Mouse (Mus musculus) layer of hippocampus, adult 2 months (tissue): ENCODE results near the gene Uroc1. TPM values are rescaled to one million over a fixed set of nuclear protein-coding genes. Genes with fewer than 3 reads are reported as not detected.

Experiments used
- DNase-seq, 2 experiments: peaks; one replicate each; pipeline ENCODE4 v3.0.0; 2022; ENCODE audit warnings: low spot score in 2 of 2
- H3K27ac ChIP-seq: fragments of 200-600 bp; 2 replicates; pipeline ENCODE4 v1.8.1; 2022
- H3K4me3 ChIP-seq: fragments of 200-600 bp; 2 replicates; pipeline ENCODE4 v1.8.1; 2022; ENCODE audit warnings: mild to moderate bottlenecking
- CTCF ChIP-seq: fragments of 200-600 bp; conservative IDR thresholded peaks from 2 replicates; pipeline ENCODE4 v1.8.1; 2022; ENCODE audit warnings: antibody characterized with exemption, mild to moderate bottlenecking, moderate library complexity
- total RNA-seq, 2 experiments: library from RNA; stranded (reverse); gene quantifications; 2 replicates each; pipeline ENCODE4 v1.2.3; 2021

Gene Uroc1
- total RNA-seq, 2 experiments from 2014 or later: not detected

DNA sequence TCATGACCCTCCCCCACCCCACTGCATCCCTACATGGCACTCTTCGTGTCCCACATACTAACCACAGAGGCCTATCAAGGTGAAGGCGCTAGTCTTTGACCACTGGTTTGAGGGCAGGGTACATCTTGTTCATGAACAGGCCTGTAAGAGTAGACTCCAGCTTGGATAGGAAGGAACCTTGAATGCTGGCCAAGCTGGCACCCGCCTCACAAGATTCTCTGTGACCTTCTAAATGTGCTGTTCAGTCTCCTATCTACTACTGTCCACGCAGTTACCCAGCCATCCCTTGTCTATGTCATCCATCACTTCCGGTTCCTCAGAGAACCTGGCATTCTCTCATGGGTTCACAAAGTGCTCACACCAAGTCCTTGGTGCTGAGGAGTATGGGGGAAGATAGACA, 30.2 kb downstream of the Uroc1 start:
- H3K4me3 ChIP-seq: no peak overlapping the region
- no peak for TF ChIP-seq CTCF
- H3K27ac ChIP-seq: no peak overlapping the region
- no peak for DNase-seq

DNA sequence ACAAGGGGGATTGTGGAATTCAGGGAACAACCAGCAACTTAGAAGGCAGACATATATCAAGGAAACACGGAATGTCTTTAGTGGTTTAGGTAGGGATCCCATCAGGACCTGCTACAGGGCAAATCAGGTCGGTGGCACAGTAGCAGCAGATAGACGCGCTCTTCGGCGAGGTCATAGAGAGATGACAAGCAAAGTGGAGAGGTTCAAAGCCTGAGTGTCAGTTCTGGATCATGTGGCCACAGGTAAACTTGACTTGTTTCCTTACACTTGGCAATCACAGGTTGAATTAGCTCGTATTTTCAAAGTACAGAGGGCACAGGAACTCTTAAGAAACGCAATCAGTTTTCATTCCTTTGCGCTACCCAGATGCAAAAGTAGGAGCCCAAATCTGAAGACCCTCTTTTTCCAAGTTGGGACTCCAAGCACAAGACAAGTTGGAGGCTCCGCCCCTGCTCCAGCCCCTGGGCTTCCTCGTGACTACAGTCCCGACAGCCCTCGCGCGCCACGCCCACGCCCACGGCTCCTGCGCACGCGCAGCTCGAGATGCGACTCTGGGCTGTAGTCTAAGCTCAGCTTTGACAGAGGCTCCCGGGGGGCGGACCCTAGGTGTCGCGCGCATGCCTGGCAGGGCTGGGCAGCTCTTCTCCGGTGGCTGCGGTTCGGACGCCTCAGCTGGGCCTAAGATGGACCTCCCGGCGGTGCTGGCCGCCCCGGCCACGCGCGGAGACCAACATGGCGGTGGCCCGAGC, 36.1 kb downstream of the Uroc1 start, which contains the start of gene Zxdc:
TSS of gene Zxdc (plus strand) at position 517 of the 749 bp plus-strand sequence.
- peak; percentile 100 for DNase-seq
- Histone ChIP-seq H3K4me3 (peak within 1 kb of the TSS; percentile 66), H3K27ac (peak within 1 kb of the TSS; percentile 94)
- TF ChIP-seq CTCF: no peak

DNA sequence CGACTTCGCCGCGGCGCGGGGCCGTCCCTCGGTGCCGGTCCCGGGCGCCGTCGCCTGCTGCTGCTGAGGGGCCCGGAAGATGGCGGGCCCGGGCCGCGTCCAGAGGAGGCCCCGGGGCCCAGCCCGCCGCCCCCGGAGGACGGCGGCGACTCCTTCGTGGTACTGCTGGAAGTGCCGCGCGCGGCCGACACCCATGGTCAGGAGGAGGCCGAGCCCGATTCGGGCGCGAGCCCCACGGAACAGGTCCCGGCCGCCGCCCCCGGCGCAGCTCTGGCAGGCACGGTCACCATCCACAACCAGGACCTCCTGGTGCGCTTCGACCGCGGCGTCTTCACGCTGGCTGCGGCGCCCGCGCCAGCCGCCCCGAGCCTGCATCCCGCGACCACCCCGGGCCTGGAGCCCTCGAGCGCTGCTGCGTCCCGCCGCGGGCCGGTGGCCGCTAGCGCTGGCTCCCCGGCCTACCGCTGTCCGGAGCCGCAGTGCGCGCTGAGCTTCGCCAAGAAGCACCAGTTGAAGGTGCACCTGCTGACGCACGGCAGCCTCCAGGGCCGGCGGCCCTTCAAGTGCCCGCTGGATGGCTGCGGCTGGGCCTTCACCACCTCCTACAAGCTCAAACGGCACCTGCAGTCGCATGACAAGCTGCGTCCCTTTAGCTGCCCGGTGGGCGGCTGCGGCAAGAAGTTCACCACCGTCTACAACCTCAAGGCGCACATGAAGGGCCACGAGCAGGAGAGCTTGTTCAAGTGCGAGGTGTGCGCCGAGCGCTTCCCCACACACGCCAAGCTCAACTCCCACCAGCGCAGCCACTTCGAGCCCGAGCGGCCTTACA, 36.9 kb downstream of the Uroc1 start:
- DNase-seq: peak in 1 of 2 experiments; percentile 27

GRCm38 (mm10) chr6:90374647-90375046, 41.6 kb downstream of the Uroc1 start:
- no peak for TF ChIP-seq CTCF

More for the DNA sequence above, 36.9 kb downstream of the Uroc1 start:
- Histone ChIP-seq H3K4me3 (peak overlapping the region; percentile 66), H3K27ac (peak overlapping the region; percentile 94)
- TF ChIP-seq CTCF: peak; percentile 20; the same call in 1 of the 2 replicates

GRCm38 (mm10) chr6:90377708-90378107, 44.6 kb downstream of the Uroc1 start:
- Histone ChIP-seq H3K27ac (no peak overlapping the region), H3K4me3 (no peak overlapping the region)
- no peak for TF ChIP-seq CTCF
- DNase-seq: no peak

More at GRCm38 (mm10) chr6:90374647-90375046, 41.6 kb downstream of the Uroc1 start:
- peak; percentile 23 to 27 for DNase-seq
- Histone ChIP-seq H3K27ac (no peak overlapping the region), H3K4me3 (no peak overlapping the region)

GRCm38 (mm10) chr6:90381465-90381864, 48.4 kb downstream of the Uroc1 start:
- no peak for DNase-seq
- no peak for TF ChIP-seq CTCF
- no peak overlapping the region for H3K27ac ChIP-seq
- no peak overlapping the region for H3K4me3 ChIP-seq

- no peak for DNase-seq
These were observed 57.5 kb downstream of the Uroc1 start for GRCm38 (mm10) chr6:90390629-90391028.

DNA sequence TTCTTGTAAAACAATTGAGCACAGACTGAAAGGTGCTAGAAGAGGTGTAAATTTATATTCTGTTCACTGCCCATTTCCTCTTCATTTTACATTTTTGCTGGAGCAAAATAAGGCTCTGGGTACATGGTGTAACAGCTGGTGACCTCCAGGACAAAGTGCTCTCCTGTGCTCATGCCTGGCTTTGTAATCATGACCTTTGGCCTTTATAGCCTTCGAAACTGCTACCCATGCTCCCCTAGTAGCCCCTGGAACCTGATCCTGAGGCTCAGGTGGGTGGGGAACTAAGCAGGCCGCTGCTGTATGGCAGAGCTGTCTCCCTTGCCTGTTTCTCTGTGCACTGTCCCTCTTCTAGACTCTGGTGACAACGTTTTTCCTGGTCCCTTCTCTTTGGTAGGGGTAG, 60.9 kb downstream of the Uroc1 start:
- Histone ChIP-seq H3K27ac (no peak overlapping the region), H3K4me3 (no peak overlapping the region)
- TF ChIP-seq CTCF: no peak
- DNase-seq: no peak

More at GRCm38 (mm10) chr6:90390629-90391028, 57.5 kb downstream of the Uroc1 start:
- no peak overlapping the region for H3K27ac ChIP-seq
- H3K4me3 ChIP-seq: no peak overlapping the region
- TF ChIP-seq CTCF: no peak

DNA sequence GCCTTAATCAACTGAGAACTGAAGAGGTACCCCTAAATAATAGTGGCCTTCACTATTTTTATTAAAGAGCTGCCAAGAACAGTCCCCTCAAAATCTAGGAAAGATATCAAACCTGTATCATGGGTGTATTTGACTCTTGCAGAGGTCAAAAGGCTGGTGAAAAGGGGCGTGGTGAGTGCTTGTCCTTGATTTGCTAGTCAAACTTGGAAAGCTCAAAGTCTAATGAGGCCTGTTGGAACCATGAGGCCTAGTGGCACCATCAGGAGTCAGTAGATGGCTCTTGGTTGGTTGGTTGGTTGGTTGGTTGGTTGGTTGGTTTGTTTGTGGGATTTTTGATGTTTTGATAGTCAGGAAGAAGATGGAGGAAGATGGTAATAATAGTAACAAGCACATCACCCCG, 62.7 kb downstream of the Uroc1 start:
- no peak for TF ChIP-seq CTCF
- no peak for DNase-seq
- no peak overlapping the region for H3K4me3 ChIP-seq
- H3K27ac ChIP-seq: no peak overlapping the region

DNA sequence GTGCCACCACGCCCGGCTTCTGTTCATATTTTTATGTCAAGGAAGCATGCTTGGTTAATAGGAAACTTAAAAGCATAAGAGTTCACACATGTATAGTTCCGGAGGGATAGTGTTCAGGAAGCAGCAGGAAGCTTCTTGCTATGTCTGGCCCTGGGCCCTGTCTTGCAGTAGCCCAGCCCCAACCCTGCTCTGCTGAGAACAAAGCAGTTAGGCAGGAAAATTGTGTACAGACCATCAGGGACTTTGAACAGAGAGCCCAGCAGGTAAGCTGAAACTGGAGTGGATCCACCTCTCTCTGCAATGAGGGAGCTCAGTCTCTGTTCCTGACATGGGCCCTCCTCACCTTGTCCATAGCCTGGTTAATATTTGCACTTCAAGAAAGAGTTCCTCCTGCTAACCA, 64.2 kb downstream of the Uroc1 start:
- no peak overlapping the region for H3K27ac ChIP-seq
- DNase-seq: no peak
- TF ChIP-seq CTCF: no peak
- H3K4me3 ChIP-seq: no peak overlapping the region

DNA sequence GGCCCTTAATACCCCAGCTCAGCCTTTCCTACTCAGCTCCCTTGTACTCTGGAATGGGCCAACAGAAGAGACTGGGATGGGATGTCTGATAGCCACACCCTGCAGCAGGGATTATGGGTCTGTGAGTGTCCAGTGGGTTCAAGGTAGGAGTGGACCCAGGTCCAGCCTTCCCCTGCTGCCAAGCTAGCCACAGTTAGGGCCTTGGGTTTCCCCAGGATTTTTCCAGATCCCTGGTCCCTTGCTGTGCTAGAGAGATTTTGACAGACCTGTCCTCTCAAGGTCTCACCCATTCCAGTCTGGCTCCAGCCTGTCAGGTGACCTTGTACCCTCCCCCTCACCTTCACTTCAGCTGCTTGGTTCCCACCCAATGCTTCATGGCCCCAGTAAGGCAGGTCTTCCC, 75.5 kb downstream of the Uroc1 start:
- no peak overlapping the region for H3K27ac ChIP-seq
- TF ChIP-seq CTCF: no peak
- H3K4me3 ChIP-seq: no peak overlapping the region
- no peak for DNase-seq

GRCm38 (mm10) chr6:90410972-90411371, 77.9 kb downstream of the Uroc1 start:
- Histone ChIP-seq H3K27ac (no peak overlapping the region), H3K4me3 (no peak overlapping the region)
- no peak for DNase-seq
- no peak for TF ChIP-seq CTCF

DNA sequence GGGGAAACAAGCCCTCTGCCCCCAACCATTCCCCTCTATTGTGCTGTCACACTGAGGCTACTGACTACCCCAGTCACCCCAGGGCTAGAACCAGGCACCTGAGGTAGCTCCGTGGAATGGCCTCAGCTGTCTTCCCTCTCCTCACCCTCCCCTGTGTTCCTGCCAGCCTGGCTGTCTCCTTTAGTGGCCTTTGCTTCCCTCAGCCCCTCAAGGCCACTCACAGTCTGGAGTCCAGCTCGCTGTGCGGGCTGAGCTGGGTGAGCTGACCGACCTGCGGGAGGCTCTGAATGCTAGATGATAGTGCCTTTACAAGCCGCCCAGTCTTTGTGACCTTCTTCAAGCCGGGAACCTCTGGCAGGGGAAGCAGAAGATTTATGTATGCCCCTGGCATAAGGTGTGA, 78.8 kb downstream of the Uroc1 start:
- no peak for TF ChIP-seq CTCF
- DNase-seq: no peak
- Histone ChIP-seq H3K4me3 (no peak overlapping the region), H3K27ac (no peak overlapping the region)

Other genes starting within 250 kb of the Uroc1 start
- not detected for gene Vmn1r50, start 231.9 kb upstream of the Uroc1 start, total RNA-seq
- not detected for gene Vmn1r51, start 210.7 kb upstream of the Uroc1 start, total RNA-seq
- not detected for gene Vmn1r52, start 158.5 kb upstream of the Uroc1 start, total RNA-seq
- gene V1ra8, start 130.5 kb upstream of the Uroc1 start, total RNA-seq: not detected
- not detected for gene Vmn1r53, start 108.8 kb upstream of the Uroc1 start, total RNA-seq
- gene Vmn1r54, start 87.0 kb upstream of the Uroc1 start, total RNA-seq: not detected
- not detected for gene BC048671, start 32.1 kb upstream of the Uroc1 start, total RNA-seq
- gene Chst13, start 8.1 kb upstream of the Uroc1 start, total RNA-seq: not detected
- 10 to 100 TPM; 29.5 to 29.9 TPM for gene Zxdc, start 36.2 kb downstream of the Uroc1 start, total RNA-seq
- gene Cfap100, start 95.5 kb downstream of the Uroc1 start, total RNA-seq: 10 to 100 TPM; 16.3 to 18.7 TPM
- 10 to 100 TPM; 29.9 to 33.8 TPM for gene Klf15, start 129.3 kb downstream of the Uroc1 start, total RNA-seq
- 10 to 100 TPM; 39.3 to 45.2 TPM for gene Aldh1l1, start 153.1 kb downstream of the Uroc1 start, total RNA-seq